Mouse (Mus musculus): ENCODE data around the gene Ankrd54.
"Not testable (repeated sequence)": the region's sequence is repeated elsewhere in the genome, so short reads cannot be mapped to it uniquely, and the experiment has no call there.

Gene Ankrd54

GRCm38 (mm10) chr15:79018191-79018590 is 44.5 kb downstream of the Ankrd54 start:
- no peak for DNase-seq (ENCODE audit: low spot score in 2 of 2)

- DNase-seq (ENCODE audit: low spot score in 2 of 2): no peak
Measured at GRCm38 (mm10) chr15:79013382-79013781, 49.3 kb downstream of the Ankrd54 start.

GRCm38 (mm10) chr15:79011550-79011949 is 51.1 kb downstream of the Ankrd54 start:
- no peak for DNase-seq (ENCODE audit: low spot score in 2 of 2)

- DNase-seq (ENCODE audit: low spot score in 2 of 2): no peak
Measured at GRCm38 (mm10) chr15:79009734-79010133, 53.0 kb downstream of the Ankrd54 start.

GRCm38 (mm10) chr15:79007836-79008235 is 54.9 kb downstream of the Ankrd54 start:
- not testable (repeated sequence) for DNase-seq (ENCODE audit: low spot score in 2 of 2)

- DNase-seq (ENCODE audit: low spot score in 2 of 2): no peak
Measured at GRCm38 (mm10) chr15:79007059-79007458, 55.6 kb downstream of the Ankrd54 start.

GRCm38 (mm10) chr15:79006638-79007037 is 56.1 kb downstream of the Ankrd54 start:
- no peak for DNase-seq (ENCODE audit: low spot score in 2 of 2)

GRCm38 (mm10) chr15:79005581-79005980 is 57.1 kb downstream of the Ankrd54 start:
- no peak for DNase-seq (ENCODE audit: low spot score in 2 of 2)

Data from heart, adult 9 months (tissue).